Mouse (Mus musculus) liver, adult 2 months (tissue): ENCODE data around the gene Ltbp1. TPM values are rescaled to one million over a fixed set of nuclear protein-coding genes. Genes with fewer than 3 reads are reported as not detected.
A peak's percentile ranks its signal among the peaks of the same experiment; 100 is the strongest.

ENCODE experiments used
- DNase-seq: peaks from one replicate; pipeline ENCODE4 v3.0.0-alpha.2; 2011; ENCODE audit warnings: low read depth, low spot score; ENCODE audit errors: extremely low read depth
- H3K27ac ChIP-seq: fragments of 200-500 bp; replicated peaks from 2 replicates; pipeline ENCODE4 v1.5.1; 2012; ENCODE audit warnings: low read depth, mild to moderate bottlenecking, control low read depth, inconsistent platforms, low read length; ENCODE audit not compliant: insufficient read depth
- H3K27me3 ChIP-seq: fragments of 200-500 bp; 2 replicates; pipeline ENCODE4 v1.6.1; 2012; ENCODE audit warnings: mild to moderate bottlenecking, moderate library complexity, low read length, inconsistent platforms; ENCODE audit not compliant: control insufficient read depth, insufficient read depth
- H3K36me3 ChIP-seq: fragments of 200-500 bp; 2 replicates; pipeline ENCODE4 v1.6.1; 2012; ENCODE audit warnings: low read length, inconsistent platforms; ENCODE audit not compliant: control insufficient read depth, insufficient read depth
- H3K4me1 ChIP-seq: fragments of 200-500 bp; 2 replicates; pipeline ENCODE4 v1.6.1; 2011; ENCODE audit warnings: low read length; ENCODE audit not compliant: control insufficient read depth, insufficient read depth
- H3K4me3 ChIP-seq: fragments of 200-500 bp; 2 replicates; pipeline ENCODE4 v1.5.1; 2011; ENCODE audit warnings: low read depth, mild to moderate bottlenecking, control low read depth, low read length, moderate library complexity; ENCODE audit not compliant: insufficient read depth
- H3K79me2 ChIP-seq: fragments of 200-500 bp; 2 replicates; pipeline ENCODE4 v1.6.1; 2012; ENCODE audit warnings: inconsistent platforms, mild to moderate bottlenecking, low read length, moderate library complexity; ENCODE audit not compliant: control insufficient read depth, insufficient read depth
- H3K9ac ChIP-seq: fragments of 200-500 bp; 2 replicates; pipeline ENCODE4 v1.6.1; 2012; ENCODE audit warnings: low read depth, mild to moderate bottlenecking, control low read depth, inconsistent platforms, low read length
- CTCF ChIP-seq: fragments of 200-500 bp; IDR thresholded peaks from 2 replicates; pipeline ENCODE4 v1.5.1; 2011; ENCODE audit warnings: low read depth, low read length, control low read depth
- POLR2A ChIP-seq: fragments of 200-500 bp; IDR thresholded peaks from 2 replicates; pipeline ENCODE4 v1.6.1; 2011; ENCODE audit warnings: low read length, control low read depth; ENCODE audit not compliant: insufficient read depth; ENCODE audit errors: extremely low read depth
- WGBS: fragments of 180-500 bp; shearing (Covaris S2); methylation state at CpG from one replicate; pipeline ENCODE4 v1.1.7; 2018; 5-methylcytosine and 5-hydroxymethylcytosine counted together
- polyA plus RNA-seq: library from polyadenylated mRNA; depleted of rRNA; stranded (reverse); fragments of >200 nt; gene quantifications from 2 replicates; pipeline ENCODE4 v1.2.3, GENCODE M21; 2012
- total RNA-seq: library from RNA; depleted of rRNA; stranded (reverse); fragments of >200 nt; gene quantifications from 2 replicates; pipeline ENCODE4 v1.2.3, GENCODE M21; 2014

Gene Ltbp1
- total and polyA plus RNA-seq, 2 experiments: 1.1 to 1.5 TPM

DNA sequence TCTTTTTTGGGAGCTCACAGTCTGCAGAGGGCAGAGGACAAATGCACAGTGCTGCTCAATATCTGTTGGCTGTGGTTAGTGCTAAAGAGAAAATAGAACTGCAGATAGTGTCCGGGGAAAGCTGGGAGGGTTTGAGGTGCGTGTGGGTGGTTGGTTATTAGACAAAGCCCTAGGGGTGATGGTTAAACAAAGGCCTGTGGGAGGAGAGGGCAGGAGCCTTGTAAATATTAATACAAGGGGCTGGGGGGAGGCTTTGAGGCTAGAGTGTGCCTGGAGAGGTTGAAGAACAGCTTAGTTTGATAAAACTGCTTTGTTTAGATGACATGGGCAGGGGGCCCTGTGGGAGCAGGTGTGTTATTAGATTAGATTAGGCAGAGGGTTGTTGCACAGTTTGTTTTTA, 65.8 kb downstream of the Ltbp1 start:
- Histone ChIP-seq H3K36me3 (no peaks in the 10 kb centered on the region), H3K4me1 (no peaks in the 10 kb centered on the region), H3K27ac (no peak overlapping the region), H3K4me3 (no peak overlapping the region), H3K79me2 (no peaks in the 10 kb centered on the region), H3K27me3 (no peaks in the 10 kb centered on the region), H3K9ac (no peak overlapping the region)
- 28% methylated on average over 2 of the region's 2 CpGs for WGBS
- TF ChIP-seq POLR2A: no peak
- TF ChIP-seq CTCF: no peak
- DNase-seq: no peak

DNA sequence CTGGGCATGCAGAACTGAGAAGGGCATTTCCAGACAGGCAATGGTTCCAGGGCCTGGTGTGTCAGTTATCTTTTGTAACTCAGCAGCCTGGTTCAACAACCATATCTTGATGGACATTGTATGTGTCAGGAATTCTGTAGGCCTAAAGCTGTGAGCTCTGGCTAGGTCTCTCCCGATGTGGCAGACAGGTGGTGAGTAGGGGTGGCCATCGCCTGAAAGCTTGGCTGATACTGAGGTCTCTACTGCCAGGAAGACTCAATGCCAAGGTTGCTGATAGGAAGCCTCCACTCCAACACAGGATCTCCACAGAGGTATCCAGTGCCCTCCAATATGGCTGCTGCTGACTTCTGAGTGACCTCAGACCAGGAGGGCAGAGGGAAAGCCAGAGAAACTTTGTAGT, 66.4 kb downstream of the Ltbp1 start:
- Histone ChIP-seq H3K4me1 (no peaks in the 10 kb centered on the region), H3K9ac (no peak overlapping the region), H3K36me3 (no peaks in the 10 kb centered on the region), H3K4me3 (no peak overlapping the region), H3K27me3 (no peaks in the 10 kb centered on the region), H3K27ac (no peak overlapping the region), H3K79me2 (no peaks in the 10 kb centered on the region)
- TF ChIP-seq POLR2A (no peak), CTCF (no peak)
- DNase-seq: no peak
- 82% methylated on average over 2 of the region's 2 CpGs for WGBS

DNA sequence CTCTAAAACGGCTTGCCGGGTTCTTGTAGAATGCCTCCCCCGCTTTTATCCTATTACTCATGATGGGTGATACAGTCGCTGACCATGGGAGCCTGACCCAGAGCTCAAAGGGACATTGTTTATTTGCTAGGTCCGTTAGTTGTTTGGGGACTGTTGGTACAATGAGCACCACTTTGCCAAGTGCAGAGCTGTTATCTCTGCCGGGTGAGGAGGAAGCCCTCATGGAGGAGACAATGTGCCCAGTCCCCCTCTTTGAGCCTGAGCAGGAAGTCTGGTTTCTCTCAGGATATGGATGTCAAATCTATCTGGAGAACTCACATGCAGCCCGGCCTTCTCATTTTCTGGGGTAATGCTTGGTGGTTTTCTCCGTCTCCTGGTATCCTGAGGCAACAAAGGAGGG, 68.5 kb downstream of the Ltbp1 start:
- Histone ChIP-seq H3K79me2 (no peaks in the 10 kb centered on the region), H3K27me3 (no peaks in the 10 kb centered on the region), H3K9ac (no peak overlapping the region), H3K4me1 (no peaks in the 10 kb centered on the region), H3K36me3 (no peaks in the 10 kb centered on the region), H3K4me3 (no peak overlapping the region), H3K27ac (no peak overlapping the region)
- DNase-seq: no peak
- no peak for TF ChIP-seq POLR2A
- no peak for TF ChIP-seq CTCF
- 39% methylated on average over 8 of the region's 8 CpGs for WGBS

DNA sequence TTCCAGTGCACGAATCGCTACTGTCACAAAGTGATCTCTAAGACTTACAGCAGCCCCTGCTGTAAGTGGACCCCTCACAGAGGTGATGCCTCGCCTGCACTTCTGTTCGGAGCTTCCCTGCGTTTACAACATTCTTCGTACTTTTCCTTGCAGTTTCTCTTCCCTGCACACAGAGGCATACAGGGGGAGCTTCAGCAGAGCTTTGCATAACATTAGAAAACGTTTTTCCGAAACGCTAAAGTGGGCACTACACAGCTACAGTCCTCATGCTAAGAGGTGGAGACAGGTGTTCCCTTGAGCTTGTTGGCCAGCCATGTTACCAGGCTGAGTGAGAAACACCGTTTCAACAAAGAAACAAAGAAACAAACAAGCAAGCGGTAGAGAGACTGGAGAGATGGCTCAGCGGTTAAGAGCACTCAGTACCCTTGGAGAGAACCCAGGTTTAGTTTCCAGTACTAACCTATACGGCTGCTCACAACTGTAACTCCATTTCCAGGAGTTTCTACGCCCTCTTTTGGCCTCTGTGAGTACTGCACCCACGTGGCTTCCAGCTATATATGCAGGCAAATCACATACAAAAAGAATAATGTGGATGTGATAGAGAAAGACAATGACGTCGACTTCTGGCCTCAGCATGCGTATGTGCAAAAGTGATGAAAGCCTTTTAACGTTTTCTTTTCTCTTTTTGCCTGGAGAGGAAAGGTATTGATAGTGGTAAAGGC, 69.8 kb downstream of the Ltbp1 start:
- 70% methylated on average over 19 of the region's 19 CpGs for WGBS
- H3K27ac ChIP-seq: no peak overlapping the region
- no peak for DNase-seq

DNA sequence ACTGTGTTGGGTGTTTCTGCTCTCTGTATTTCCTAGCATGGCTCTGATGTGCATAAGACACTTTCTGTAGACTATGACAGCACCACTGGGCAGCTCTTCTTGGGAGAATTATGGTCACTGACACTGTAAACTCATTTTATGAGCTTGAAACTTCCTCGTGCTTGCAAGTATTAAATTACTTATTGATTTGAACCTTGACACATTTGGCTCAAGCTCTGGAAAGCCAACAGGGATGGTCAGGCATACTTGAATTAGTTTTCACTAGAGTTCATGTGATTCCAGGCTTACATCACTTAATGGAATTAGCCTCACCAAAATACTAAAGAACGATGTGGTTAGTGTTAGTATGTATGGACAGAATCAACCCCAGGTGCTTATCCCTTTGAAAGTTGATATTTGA, 76.0 kb downstream of the Ltbp1 start:
- no peaks in the 10 kb centered on the region for H3K36me3 ChIP-seq
- no peaks in the 10 kb centered on the region for H3K27me3 ChIP-seq
- no peak overlapping the region for H3K27ac ChIP-seq
- TF ChIP-seq CTCF: no peak
- no peak for TF ChIP-seq POLR2A
- 42% methylated on average over 2 of the region's 2 CpGs for WGBS
- no peaks in the 10 kb centered on the region for H3K79me2 ChIP-seq
- H3K4me1 ChIP-seq: no peaks in the 10 kb centered on the region
- no peak overlapping the region for H3K9ac ChIP-seq
- no peak overlapping the region for H3K4me3 ChIP-seq
- peak; percentile 51 for DNase-seq

More for the DNA sequence above, 69.8 kb downstream of the Ltbp1 start:
- no peak overlapping the region for H3K4me3 ChIP-seq
- no peaks in the 10 kb centered on the region for H3K79me2 ChIP-seq
- no peaks in the 10 kb centered on the region for H3K4me1 ChIP-seq
- no peaks in the 10 kb centered on the region for H3K36me3 ChIP-seq
- no peaks in the 10 kb centered on the region for H3K27me3 ChIP-seq
- peak; percentile 3; the same call in 1 of the 2 replicates for TF ChIP-seq CTCF
- no peak for TF ChIP-seq POLR2A
- no peak overlapping the region for H3K9ac ChIP-seq

DNA sequence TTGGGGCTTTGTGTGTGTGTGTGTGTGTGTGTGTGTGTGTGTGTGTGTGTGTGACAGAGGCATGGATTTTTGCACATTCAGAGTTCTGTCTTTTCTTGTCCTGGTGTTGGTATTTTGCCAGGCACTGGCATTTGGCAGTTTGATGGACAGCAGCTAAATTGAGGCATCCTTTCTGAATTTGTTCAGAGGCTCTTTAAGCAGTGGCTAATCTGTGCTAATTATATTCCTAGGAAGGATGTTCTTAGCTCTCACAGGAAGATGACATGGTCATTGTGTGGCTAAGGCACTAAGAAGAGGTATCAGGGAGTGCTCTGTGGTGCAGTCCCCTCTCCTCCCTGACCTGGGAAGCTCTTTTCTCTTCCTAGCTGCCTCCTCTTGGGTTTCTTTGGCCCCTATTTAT, 77.1 kb downstream of the Ltbp1 start:
- Histone ChIP-seq H3K9ac (no peak overlapping the region), H3K27me3 (no peaks in the 10 kb centered on the region), H3K79me2 (no peaks in the 10 kb centered on the region), H3K4me3 (no peak overlapping the region), H3K4me1 (no peaks in the 10 kb centered on the region), H3K36me3 (no peaks in the 10 kb centered on the region), H3K27ac (no peak overlapping the region)
- TF ChIP-seq CTCF: no peak
- no peak for TF ChIP-seq POLR2A
- DNase-seq: no peak
